Mouse (Mus musculus) erythroblast, embryonic 14.5 days (primary cell): ENCODE results near the gene Camkk2. TPM values are rescaled to one million over a fixed set of nuclear protein-coding genes. Genes with fewer than 3 reads are reported as not detected.

ENCODE experiments used
- H3K27me3 ChIP-seq: 2 replicates; pipeline ENCODE4 v1.6.1; 2012; ENCODE audit warnings: inconsistent platforms; ENCODE audit not compliant: control insufficient read depth
- H3K36me3 ChIP-seq: 2 replicates; pipeline ENCODE4 v1.6.1; 2012; ENCODE audit warnings: mild to moderate bottlenecking, inconsistent platforms; ENCODE audit not compliant: control insufficient read depth
- H3K4me1 ChIP-seq: 2 replicates; pipeline ENCODE4 v1.6.1; 2012; ENCODE audit warnings: inconsistent platforms; ENCODE audit not compliant: control insufficient read depth
- H3K4me3 ChIP-seq: replicated peaks from 2 replicates; pipeline ENCODE3; 2012; ENCODE audit warnings: moderate library complexity, mild to moderate bottlenecking, inconsistent platforms
- H3K9me3 ChIP-seq: 2 replicates; pipeline ENCODE4 v1.6.1; 2012; ENCODE audit warnings: low read length, inconsistent platforms, mixed read lengths; ENCODE audit not compliant: control insufficient read depth
- GATA1 ChIP-seq: IDR thresholded peaks from 2 replicates; pipeline ENCODE4 v1.6.1; 2012; ENCODE audit warnings: low read length, inconsistent platforms, mixed read lengths
- TAL1 ChIP-seq: IDR thresholded peaks from 3 replicates; pipeline ENCODE4 v1.6.1; 2012; ENCODE audit warnings: low read length, inconsistent platforms, mixed read lengths
- polyA plus RNA-seq: library from polyadenylated mRNA; stranded (reverse); fragments of >175 nt; gene quantifications from 2 replicates; pipeline ENCODE4 v1.2.3, GENCODE M21; 2012

Gene Camkk2
- polyA plus RNA-seq, 1 experiment = 2.1 TPM

- Histone ChIP-seq H3K36me3 (peaks cover 23% of the 10 kb centered on the region), H3K4me3 (no peak overlapping the region), H3K4me1 (peaks cover 20% of the 10 kb centered on the region), H3K27me3 (no peaks in the 10 kb centered on the region), H3K9me3 (no peaks in the 10 kb centered on the region)
- TF ChIP-seq GATA1 (no peak), TAL1 (no peak)
Measured at GRCm38 (mm10) chr5:122731321-122731720, 47.9 kb downstream of the Camkk2 start.

DNA sequence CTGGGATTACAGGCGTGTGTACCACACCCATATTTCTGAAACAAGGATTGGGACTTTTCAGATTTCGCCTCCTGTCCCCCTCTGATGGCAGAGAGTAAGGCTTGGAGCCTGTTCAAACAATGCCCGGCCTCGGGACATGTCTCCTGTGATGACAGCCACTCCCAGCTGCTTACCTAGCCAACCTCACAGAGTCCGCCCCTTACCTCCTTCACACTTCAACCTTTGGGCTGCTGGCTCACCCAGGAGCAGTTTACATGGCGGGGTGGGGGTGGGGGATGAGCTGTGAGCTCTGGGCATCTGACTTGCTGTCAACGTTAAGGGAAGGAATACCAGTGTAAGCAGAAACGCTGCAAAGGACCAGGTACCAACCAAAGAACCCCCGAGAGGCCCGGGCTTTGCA is 48.4 kb downstream of the Camkk2 start:
- Histone ChIP-seq H3K4me3 (no peak overlapping the region), H3K9me3 (no peaks in the 10 kb centered on the region), H3K4me1 (peaks cover 23% of the 10 kb centered on the region), H3K36me3 (peaks cover 20% of the 10 kb centered on the region), H3K27me3 (no peaks in the 10 kb centered on the region)
- no peak for TF ChIP-seq TAL1
- no peak for TF ChIP-seq GATA1

GRCm38 (mm10) chr5:122727096-122727495 is 52.1 kb downstream of the Camkk2 start:
- peaks cover 16% of the 10 kb centered on the region for H3K36me3 ChIP-seq
- TF ChIP-seq GATA1 = no peak
- TF ChIP-seq TAL1 = no peak
- H3K4me1 ChIP-seq = peaks cover 12% of the 10 kb centered on the region
- no peak overlapping the region for H3K4me3 ChIP-seq
- H3K9me3 ChIP-seq = no peaks in the 10 kb centered on the region
- no peaks in the 10 kb centered on the region for H3K27me3 ChIP-seq

- Histone ChIP-seq H3K9me3 (no peaks in the 10 kb centered on the region), H3K36me3 (peaks cover 16% of the 10 kb centered on the region), H3K4me1 (peaks cover 9% of the 10 kb centered on the region), H3K4me3 (no peak overlapping the region), H3K27me3 (no peaks in the 10 kb centered on the region)
- no peak for TF ChIP-seq GATA1
- no peak for TF ChIP-seq TAL1
Measured at GRCm38 (mm10) chr5:122726595-122726994, 52.6 kb downstream of the Camkk2 start.

- TF ChIP-seq TAL1 (no peak), GATA1 (no peak)
- peaks cover 16% of the 10 kb centered on the region for H3K36me3 ChIP-seq
- no peak overlapping the region for H3K4me3 ChIP-seq
- no peaks in the 10 kb centered on the region for H3K27me3 ChIP-seq
- H3K9me3 ChIP-seq = no peaks in the 10 kb centered on the region
- H3K4me1 ChIP-seq = peaks cover 5% of the 10 kb centered on the region; the same call in 1 of the 2 replicates
Measured at GRCm38 (mm10) chr5:122726068-122726467, 53.1 kb downstream of the Camkk2 start.

GRCm38 (mm10) chr5:122725453-122725852 is 53.8 kb downstream of the Camkk2 start:
- Histone ChIP-seq H3K4me3 (no peak overlapping the region), H3K9me3 (no peaks in the 10 kb centered on the region), H3K27me3 (no peaks in the 10 kb centered on the region), H3K4me1 (peaks cover 5% of the 10 kb centered on the region; the same call in 1 of the 2 replicates), H3K36me3 (peaks cover 13% of the 10 kb centered on the region)
- TF ChIP-seq TAL1 (no peak), GATA1 (no peak)

DNA sequence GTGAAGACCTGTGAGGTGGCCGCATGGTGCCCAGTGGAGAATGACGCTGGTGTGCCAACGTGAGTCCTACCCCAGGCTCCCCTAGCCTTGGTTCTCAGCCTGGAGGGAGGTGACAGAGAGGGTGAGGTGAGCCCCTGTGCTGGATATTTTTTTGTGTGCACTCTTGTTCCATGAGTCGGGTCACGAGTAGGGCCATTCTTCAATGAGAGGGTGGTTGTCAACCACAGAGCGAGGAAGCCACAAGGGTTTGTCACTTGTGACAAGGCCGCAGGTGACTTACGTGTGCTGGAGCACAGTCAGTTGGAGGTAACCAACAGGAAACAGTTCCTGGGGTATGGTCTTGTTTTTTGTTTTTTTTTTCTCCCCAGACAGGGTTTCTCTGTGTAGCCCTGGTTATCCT is 60.0 kb downstream of the Camkk2 start:
- H3K4me1 ChIP-seq = no peaks in the 10 kb centered on the region
- H3K27me3 ChIP-seq = no peaks in the 10 kb centered on the region
- TF ChIP-seq GATA1 (no peak), TAL1 (no peak)
- peaks cover 5% of the 10 kb centered on the region for H3K9me3 ChIP-seq
- H3K4me3 ChIP-seq = no peak overlapping the region
- H3K36me3 ChIP-seq = peaks cover 14% of the 10 kb centered on the region

GRCm38 (mm10) chr5:122718400-122718799 is 60.8 kb downstream of the Camkk2 start:
- Histone ChIP-seq H3K4me1 (no peaks in the 10 kb centered on the region), H3K9me3 (peaks cover 5% of the 10 kb centered on the region), H3K36me3 (peaks cover 15% of the 10 kb centered on the region), H3K27me3 (no peaks in the 10 kb centered on the region), H3K4me3 (no peak overlapping the region)
- no peak for TF ChIP-seq TAL1
- TF ChIP-seq GATA1 = no peak

- H3K9me3 ChIP-seq = peaks cover 11% of the 10 kb centered on the region
- no peaks in the 10 kb centered on the region for H3K27me3 ChIP-seq
- H3K4me1 ChIP-seq = no peaks in the 10 kb centered on the region
- TF ChIP-seq GATA1 (no peak), TAL1 (no peak)
- peaks cover 15% of the 10 kb centered on the region for H3K36me3 ChIP-seq
- H3K4me3 ChIP-seq = no peak overlapping the region
Measured at GRCm38 (mm10) chr5:122716793-122717192, 62.4 kb downstream of the Camkk2 start.

DNA sequence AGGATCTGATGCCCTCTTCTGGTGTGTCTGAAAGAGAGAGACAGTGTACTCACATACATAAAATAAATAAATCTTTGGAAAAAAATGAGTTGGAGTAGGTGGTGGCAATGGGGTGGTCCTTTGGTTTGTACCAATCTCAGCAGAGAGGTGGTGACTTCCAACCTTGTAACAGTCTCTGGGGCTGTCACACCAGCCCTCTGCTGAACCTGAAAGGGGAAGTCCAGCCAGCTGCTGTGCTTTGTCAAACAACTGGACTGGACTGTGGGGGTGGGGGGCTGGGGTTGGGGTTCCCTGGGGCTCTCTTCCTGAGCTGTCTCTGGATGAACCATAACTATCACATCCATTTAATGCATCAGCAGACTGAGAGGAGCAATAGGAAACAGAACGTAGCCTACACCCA is 63.5 kb downstream of the Camkk2 start:
- Histone ChIP-seq H3K36me3 (peaks cover 15% of the 10 kb centered on the region), H3K27me3 (no peaks in the 10 kb centered on the region), H3K4me1 (no peaks in the 10 kb centered on the region), H3K9me3 (peaks cover 11% of the 10 kb centered on the region), H3K4me3 (no peak overlapping the region)
- TF ChIP-seq GATA1 = no peak
- TF ChIP-seq TAL1 = no peak
